Mouse (Mus musculus) kidney, postnatal 36 days (tissue): ENCODE measurements around the gene D1Pas1.

Experiments
- DNase-seq, 2 experiments: peaks; one replicate each; pipeline ENCODE4 v3.0.0; 2021 to 2022; ENCODE audit warnings: mixed read lengths in 2 of 2

Gene D1Pas1

DNA sequence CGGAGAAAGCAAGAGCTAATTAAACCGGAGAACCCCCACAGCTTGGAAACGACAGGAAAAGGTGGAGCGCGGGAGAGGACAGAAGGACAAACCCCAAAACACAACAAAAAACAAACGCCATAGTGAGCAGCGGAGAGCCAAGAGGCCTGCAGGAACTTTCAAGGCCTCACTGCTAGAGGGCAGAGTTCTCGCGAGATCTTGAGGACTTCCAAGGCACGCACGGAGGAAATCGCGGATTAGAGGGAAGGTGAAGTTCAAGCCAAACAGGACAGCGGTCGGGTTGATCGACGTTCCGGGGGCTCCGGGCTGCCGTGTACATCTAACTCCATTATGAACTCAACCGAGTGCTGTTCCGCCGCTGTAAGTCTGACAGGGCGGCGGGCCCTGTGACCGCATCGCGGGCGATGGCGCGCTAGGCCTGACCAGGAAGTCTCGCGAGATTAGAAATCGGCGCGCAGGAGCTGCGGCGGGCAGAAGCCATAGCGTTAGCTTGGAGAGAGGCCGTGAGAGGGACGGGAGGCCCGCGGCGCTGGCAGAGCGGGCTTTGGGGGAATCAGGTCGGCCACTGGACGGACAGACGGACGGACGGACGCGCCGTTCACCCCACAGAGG, at the start of gene D1Pas1:
Gene D1Pas1 (plus strand): TSS at position 216 of the 612 bp plus-strand sequence.
- no peak for DNase-seq

- DNase-seq = no peak
Observed at GRCm38 (mm10) chr1:186922489-186923370, 44.5 kb upstream of the D1Pas1 start.

DNA sequence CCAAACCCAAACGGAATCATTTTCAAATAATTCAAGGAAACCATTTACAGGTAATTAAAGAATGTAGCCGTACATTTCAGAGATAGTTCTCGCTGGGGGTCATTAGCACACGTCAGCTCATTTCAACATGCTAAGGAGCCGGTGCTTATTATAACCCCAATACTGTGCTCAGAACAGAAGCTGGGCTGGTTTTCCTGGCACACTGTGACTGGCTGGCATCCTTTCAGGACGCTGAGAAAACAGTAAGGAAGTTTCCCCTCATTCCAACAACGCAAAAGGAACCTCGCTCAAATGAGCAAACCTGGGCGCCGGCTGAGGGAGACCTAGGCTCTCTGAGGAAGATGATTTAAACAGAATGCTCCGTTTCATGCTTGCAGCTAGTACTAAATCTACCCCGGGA, 43.2 kb upstream of the D1Pas1 start:
- DNase-seq = no peak

DNA sequence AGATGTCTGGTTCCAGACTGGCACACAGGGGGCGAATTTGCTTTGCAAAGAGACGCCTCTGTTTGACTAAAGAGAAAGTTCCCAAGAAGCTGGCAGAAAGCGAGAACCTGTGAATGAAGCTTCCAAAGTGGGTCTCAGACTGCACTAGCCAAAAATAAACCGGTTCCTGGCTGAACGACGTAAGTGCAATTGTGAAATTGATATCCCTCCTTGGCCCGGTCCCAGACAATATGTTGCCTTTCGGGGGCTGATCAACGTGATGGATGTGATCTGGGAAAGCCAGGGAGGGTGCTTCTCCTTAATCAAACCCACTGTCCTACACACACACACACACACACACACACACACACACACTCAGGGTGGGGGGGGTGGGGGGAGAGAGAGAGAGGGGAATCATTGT, 41.8 kb upstream of the D1Pas1 start:
- no peak for DNase-seq

GRCm38 (mm10) chr1:186926316-186926949, 40.8 kb upstream of the D1Pas1 start:
- DNase-seq = no peak

DNA sequence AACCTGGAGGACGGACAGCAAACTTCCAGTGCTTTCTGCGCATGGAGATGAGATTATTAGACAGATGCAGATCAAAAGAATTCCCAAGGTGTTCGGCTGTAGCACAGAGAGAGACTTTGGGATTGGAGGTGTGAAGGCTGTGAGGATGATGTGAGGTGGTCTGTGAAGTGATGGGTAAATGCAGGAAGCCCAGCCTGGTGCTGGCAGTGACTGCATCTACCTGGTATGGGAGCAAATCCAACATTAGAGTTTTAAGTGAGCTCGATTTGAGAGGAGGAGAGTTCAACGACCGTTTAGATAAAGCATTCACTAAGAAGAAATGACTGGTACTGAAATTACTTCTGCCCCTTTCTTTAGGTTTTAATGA, 40.3 kb upstream of the D1Pas1 start:
- DNase-seq = no peak

DNA sequence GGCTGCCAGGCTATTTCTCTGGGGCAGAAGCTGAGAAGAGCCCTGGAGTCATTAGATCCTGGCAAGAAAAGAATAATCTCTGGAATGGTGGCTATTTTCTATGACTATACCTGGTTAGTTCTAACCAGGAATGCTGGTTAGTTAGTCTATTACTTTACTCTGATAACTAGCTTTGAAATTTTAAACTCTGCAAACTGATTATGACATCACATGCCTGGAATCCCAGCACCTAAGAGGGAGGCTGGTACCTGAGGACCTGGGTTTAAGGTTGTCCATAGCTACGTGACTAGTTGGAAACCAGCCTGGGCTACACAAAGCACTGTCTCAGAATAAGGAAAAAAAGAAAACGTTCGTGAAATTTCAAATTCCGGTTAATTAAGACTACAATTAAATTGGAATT, 39.7 kb upstream of the D1Pas1 start:
- no peak for DNase-seq

- no peak for DNase-seq
Observed at GRCm38 (mm10) chr1:186930160-186930887, 36.9 kb upstream of the D1Pas1 start.

DNA sequence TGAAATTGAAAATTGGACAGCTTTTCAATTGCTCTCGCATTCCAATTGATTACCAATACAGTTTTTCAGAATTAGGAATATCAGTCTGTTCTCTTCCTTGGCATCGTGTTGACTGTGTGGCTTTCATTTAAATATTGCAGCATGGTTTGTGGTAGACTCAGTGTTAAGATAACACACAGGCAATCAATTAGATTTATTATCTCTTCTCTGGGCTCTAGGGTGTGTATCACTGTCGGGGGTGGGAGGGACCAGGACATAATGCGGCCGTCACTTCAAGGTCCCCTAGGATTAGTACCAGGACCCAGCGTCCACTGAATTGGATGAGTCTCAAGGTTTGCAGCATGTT, 36.4 kb upstream of the D1Pas1 start:
- DNase-seq = no peak

- DNase-seq = no peak
Observed at GRCm38 (mm10) chr1:186934205-186934604, 33.0 kb upstream of the D1Pas1 start.

DNA sequence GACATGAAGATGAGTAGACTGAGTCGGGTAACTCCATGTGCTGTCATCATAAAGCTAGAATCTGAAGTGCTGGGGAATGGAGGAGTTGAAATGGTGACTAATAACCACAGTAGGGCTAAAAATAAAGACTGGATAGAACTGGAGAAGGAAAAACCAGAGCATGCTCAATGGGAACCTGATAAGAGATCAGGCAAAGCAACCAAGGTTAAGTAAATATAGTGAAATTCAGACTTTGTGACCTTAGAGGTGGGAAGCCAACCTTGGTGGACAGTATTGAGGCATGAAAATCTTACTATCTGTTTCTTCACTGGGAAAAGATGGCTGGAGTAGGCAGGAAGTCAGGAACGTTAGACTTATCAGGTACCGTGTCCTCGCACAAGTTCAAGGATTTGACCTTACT, 14.8 kb upstream of the D1Pas1 start:
- no peak for DNase-seq

DNA sequence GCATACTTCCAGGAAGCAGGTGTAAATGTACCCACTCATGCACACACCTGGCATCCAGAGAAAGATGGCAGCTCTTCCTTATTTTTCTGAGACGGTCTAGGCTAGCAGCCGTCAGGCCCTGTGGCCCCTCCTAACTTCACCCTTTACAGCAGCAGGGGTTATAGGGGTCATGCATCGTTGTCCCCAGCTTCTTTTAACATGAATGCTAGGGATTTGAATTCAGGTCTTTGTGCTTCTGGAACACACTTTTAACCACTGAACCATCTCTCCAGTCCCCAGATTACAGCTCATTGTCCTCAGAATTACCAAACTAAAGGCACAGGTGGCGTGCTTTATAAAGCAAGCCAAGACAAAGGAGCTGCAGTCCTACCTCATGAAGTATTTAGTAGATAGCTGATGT, 12.6 kb upstream of the D1Pas1 start:
- no peak for DNase-seq

DNA sequence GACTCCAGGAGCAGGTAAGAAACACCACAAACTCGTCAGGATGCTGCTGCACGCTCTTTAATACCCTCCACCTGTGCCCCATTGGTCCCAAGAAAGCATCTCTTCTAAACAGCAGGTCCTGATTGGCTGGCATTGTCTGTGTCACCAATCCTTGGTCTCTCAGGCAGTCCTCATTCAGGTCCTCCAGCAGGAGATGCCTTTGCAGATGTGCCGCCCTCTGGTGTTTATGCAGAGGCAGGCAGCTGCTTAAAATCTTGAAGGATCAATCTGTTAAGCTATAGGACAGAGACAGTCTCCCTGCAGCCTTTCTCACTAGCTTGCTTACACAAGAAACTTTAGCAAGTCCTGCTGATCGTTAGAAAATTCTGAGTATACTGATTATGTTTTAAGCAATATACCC, 7.8 kb upstream of the D1Pas1 start:
- peak; percentile 6 to 49 for DNase-seq

DNA sequence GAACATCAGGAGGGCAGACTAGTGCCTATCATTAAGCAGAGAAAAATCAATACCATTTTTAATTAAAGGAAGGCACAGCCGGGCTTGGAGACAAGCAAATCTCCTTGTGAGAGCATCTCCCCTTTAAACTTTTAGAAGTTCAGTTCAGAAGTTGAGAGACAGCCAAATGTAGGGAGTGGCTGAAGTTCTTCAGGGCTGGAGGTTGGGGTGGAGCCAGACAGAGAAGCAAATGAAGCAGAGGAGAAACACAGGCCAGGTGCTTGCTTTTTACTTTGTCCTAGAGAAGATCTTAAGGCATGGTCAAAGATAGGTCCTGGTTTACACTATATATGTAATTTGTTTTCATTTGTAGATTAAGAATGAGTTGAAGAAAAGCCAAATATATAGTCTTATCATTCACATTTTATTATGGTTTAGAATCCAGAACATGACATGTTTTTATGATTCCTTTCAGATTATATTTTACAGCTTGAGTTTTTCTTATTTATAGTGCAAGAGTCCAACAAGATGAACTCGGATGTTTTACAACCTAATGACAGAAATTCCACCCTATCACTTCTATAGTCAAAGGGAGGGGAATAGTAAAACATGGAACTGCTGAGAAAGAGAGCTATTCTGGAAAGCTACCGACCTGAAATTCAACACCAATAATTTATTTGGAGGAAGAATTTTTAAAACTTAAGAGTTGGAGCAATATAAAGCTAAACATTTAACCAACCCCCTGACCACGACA, 2.9 kb upstream of the D1Pas1 start:
- no peak for DNase-seq

DNA sequence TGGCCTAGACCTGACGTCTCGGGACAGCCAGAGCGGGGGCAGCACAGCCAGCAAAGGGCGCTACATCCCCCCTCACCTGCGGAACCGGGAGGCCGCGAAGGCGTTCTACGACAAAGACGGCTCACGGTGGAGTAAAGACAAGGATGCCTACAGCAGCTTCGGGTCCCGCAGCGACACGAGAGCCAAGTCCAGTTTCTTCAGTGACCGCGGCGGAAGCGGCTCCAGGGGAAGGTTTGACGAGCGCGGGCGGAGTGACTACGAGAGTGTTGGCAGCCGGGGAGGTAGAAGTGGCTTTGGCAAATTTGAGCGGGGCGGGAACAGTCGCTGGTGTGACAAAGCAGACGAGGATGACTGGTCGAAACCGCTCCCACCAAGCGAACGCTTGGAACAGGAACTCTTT, 710 bp downstream of the D1Pas1 start:
- DNase-seq = no peak

GRCm38 (mm10) chr1:186976937-186977540, 9.8 kb downstream of the D1Pas1 start:
- no peak for DNase-seq

- DNase-seq = no peak
Observed at GRCm38 (mm10) chr1:186977801-186978200, 10.6 kb downstream of the D1Pas1 start.

GRCm38 (mm10) chr1:186979465-186979864, 12.2 kb downstream of the D1Pas1 start:
- DNase-seq = no peak

DNA sequence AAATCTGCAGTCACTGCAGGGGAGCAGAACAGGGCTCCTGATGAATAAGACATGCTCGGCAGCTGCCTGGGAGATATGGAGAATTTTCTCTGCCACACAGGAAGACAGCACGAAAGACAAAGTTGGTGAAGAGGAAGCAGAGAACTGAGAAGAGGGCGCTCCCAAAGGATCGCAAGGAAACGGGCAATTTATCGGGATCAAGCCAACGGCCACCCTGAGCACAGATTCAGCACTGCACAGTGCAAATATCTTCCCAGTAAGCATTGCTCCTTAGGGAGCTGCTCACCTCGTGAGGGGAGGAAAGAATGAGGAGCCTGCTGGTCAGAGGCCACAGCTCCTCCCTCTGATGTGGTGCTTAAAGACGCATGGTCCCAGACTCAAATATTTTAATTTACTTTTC, 13.3 kb downstream of the D1Pas1 start:
- DNase-seq = no peak

- no peak for DNase-seq
Observed at GRCm38 (mm10) chr1:186985131-186985530, 17.9 kb downstream of the D1Pas1 start.

GRCm38 (mm10) chr1:186986086-186986485, 18.9 kb downstream of the D1Pas1 start:
- DNase-seq = no peak

GRCm38 (mm10) chr1:186986506-186986905, 19.3 kb downstream of the D1Pas1 start:
- no peak for DNase-seq
